Mouse (Mus musculus) layer of hippocampus, postnatal 14 days (tissue): ENCODE results near the gene Gm10999. TPM values are rescaled to one million over a fixed set of nuclear protein-coding genes. Genes with fewer than 3 reads are reported as not detected.
"Not testable (repeated sequence)": the region's sequence is repeated elsewhere in the genome, so short reads cannot be mapped to it uniquely, and the experiment has no call there.

ENCODE experiments used
- DNase-seq, 2 experiments: peaks; one replicate each; pipeline ENCODE4 v3.0.0; 2021 to 2022; ENCODE audit warnings: low spot score in 2 of 2, mixed read lengths in 1 of 2
- long read RNA-seq, 2 experiments: library from polyadenylated mRNA; stranded (forward); transcript quantifications; one replicate each; pipeline ENCODE4 v2.0.0; 2021
- total RNA-seq, 2 experiments: library from RNA; stranded (reverse); gene quantifications; 2 replicates each; pipeline ENCODE4 v1.2.3; 2021

The Gm10999 gene
- total RNA-seq = not detected
- long read RNA-seq, experiment 1 = 0 reads
- long read RNA-seq, experiment 2 = 0 reads

GRCm38 (mm10) chr8:129131561-129131960, at the start of gene Gm10999:
Gene Gm10999 (minus strand): TSS chr8:129131661.
- DNase-seq = no peak

- no peak for DNase-seq
These were observed 2.0 kb upstream of the Gm10999 start for GRCm38 (mm10) chr8:129133475-129133874.

- not testable (repeated sequence) for DNase-seq
These were observed 15.7 kb downstream of the Gm10999 start for GRCm38 (mm10) chr8:129115761-129116160.

Other genes starting within 250 kb of the Gm10999 start
- gene Ccdc7a, start 66.1 kb downstream of the Gm10999 start, total RNA-seq = not detected
- gene Ccdc7b, start 64.5 kb downstream of the Gm10999 start, total RNA-seq = not detected
- gene 2610044O15Rik8, start 102.7 kb upstream of the Gm10999 start, total RNA-seq = 10 to 100 TPM; 21.2 to 22.3 TPM